Mouse (Mus musculus) testis, adult 2 months (tissue): ENCODE measurements around the gene Stox2.

Experiments
- CTCF ChIP-seq: fragments of 200-500 bp; IDR thresholded peaks from 2 replicates; pipeline ENCODE4 v1.5.1; 2012; ENCODE audit warnings: low read depth, mild to moderate bottlenecking, inconsistent platforms, low read length, moderate library complexity; ENCODE audit not compliant: control insufficient read depth, insufficient read depth, insufficient replicate concordance
- POLR2A ChIP-seq: fragments of 200-500 bp; IDR thresholded peaks from 2 replicates; pipeline ENCODE4 v1.6.1; 2012; ENCODE audit warnings: low read depth, mild to moderate bottlenecking, inconsistent platforms, low read length, moderate library complexity; ENCODE audit not compliant: control insufficient read depth

GRCm38 (mm10) chr8:47182292-47182691 is 263.9 kb downstream of the Stox2 start:
- no peak for TF ChIP-seq CTCF
- no peak for TF ChIP-seq POLR2A
